Mouse (Mus musculus): ENCODE data around the gene Nphp1.

- TF ChIP-seq CTCF (conservative IDR thresholded peaks at IDR 0.05 in 1 of 2, IDR thresholded peaks at IDR 0.05 in 1 of 2; ENCODE audit: low read depth in 2 of 2, low read length in 2 of 2), result no peak
- TF ChIP-seq POLR2A (IDR thresholded peaks at IDR 0.05; ENCODE audit: low read depth, low read length), result no peak
- no peak for TF ChIP-seq RCOR1 (conservative IDR thresholded peaks at IDR 0.05; ENCODE audit: low read depth, low read length)
- no peak for TF ChIP-seq IRF4 (IDR thresholded peaks at IDR 0.05; ENCODE audit: low read depth, low read length)
- no peak for TF ChIP-seq MYC (IDR thresholded peaks at IDR 0.05; ENCODE audit: low read depth, low read length)
- TF ChIP-seq USF1 (IDR thresholded peaks at IDR 0.05; ENCODE audit: low read depth, low read length), result no peak
- TF ChIP-seq POLR2AphosphoS2 (IDR thresholded peaks at IDR 0.05; ENCODE audit: low read depth, low read length), result no peak
- no peak for TF ChIP-seq EP300 (IDR thresholded peaks at IDR 0.05; ENCODE audit: low read length)
- no peak for TF ChIP-seq ZMIZ1 (IDR thresholded peaks at IDR 0.05; ENCODE audit: low read depth, low read length)
- no peak for TF ChIP-seq MEF2A (IDR thresholded peaks at IDR 0.05; ENCODE audit: borderline replicate concordance, low read depth, low read length)
- TF ChIP-seq USF2 (conservative IDR thresholded peaks at IDR 0.05; ENCODE audit: low read depth, low read length), result no peak
Measured at GRCm38 (mm10) chr2:127787226-127787625, 1.5 kb downstream of the Nphp1 start.
